Mouse (Mus musculus) MEL (cell line): Measurements from ENCODE around the gene Vwa8. TPM values are rescaled to one million over a fixed set of nuclear protein-coding genes. Genes with fewer than 3 reads are reported as not detected.

Source experiments
- DNase-seq: peaks from one replicate; pipeline ENCODE4 v3.0.0; 2011; ENCODE audit warnings: low read depth, low spot score
- H3K27ac ChIP-seq: 2 replicates; pipeline ENCODE4 v1.5.1; 2012; ENCODE audit warnings: low read depth, mild to moderate bottlenecking, control low read depth, low read length, moderate library complexity; ENCODE audit not compliant: control insufficient read depth
- H3K27me3 ChIP-seq, 2 experiments: fragments of 150-350 bp in 1 of 2; sonication (generic) in 1 of 2; 2 replicates each; pipeline ENCODE4 v1.6.1; 2012; ENCODE audit warnings: low read length in 2 of 2, mild to moderate bottlenecking in 2 of 2, improper control_type of control experiment in 1 of 2, moderate library complexity in 1 of 2; ENCODE audit not compliant: insufficient read depth in 2 of 2, control insufficient read depth in 1 of 2
- H3K36me3 ChIP-seq, 2 experiments: 2 replicates each; pipeline ENCODE4 v1.6.1; 2012 to 2014; ENCODE audit warnings: low read length in 2 of 2, improper control_type of control experiment in 1 of 2, inconsistent platforms in 1 of 2, mild to moderate bottlenecking in 1 of 2; ENCODE audit not compliant: insufficient read depth in 2 of 2, control insufficient read depth in 1 of 2
- H3K4me1 ChIP-seq, 2 experiments: fragments of 150-350 bp in 1 of 2; sonication (generic) in 1 of 2; 2 replicates each; pipeline ENCODE4 v1.6.1; 2012; ENCODE audit warnings: low read length in 2 of 2, improper control_type of control experiment in 1 of 2, mild to moderate bottlenecking in 1 of 2; ENCODE audit not compliant: insufficient read depth in 2 of 2, control insufficient read depth in 1 of 2
- H3K4me3 ChIP-seq, 2 experiments: fragments of 150-350 bp in 1 of 2; sonication (generic) in 1 of 2; 2 replicates each; pipeline ENCODE4 v1.5.1; 2012; ENCODE audit warnings: low read depth in 2 of 2, low read length in 2 of 2, mild to moderate bottlenecking in 2 of 2, moderate library complexity in 2 of 2, control low read depth in 1 of 2, improper control_type of control experiment in 1 of 2; ENCODE audit not compliant: control insufficient read depth in 1 of 2, insufficient read depth in 1 of 2
- H3K79me2 ChIP-seq: 2 replicates; pipeline ENCODE4 v1.6.1; 2012; ENCODE audit warnings: mild to moderate bottlenecking, low read length, moderate library complexity; ENCODE audit not compliant: control insufficient read depth, poor library complexity, insufficient read depth
- H3K9ac ChIP-seq: 2 replicates; pipeline ENCODE4 v1.6.1; 2012; ENCODE audit warnings: low read depth, mild to moderate bottlenecking, control low read depth, low read length, moderate library complexity; ENCODE audit not compliant: control insufficient read depth, poor library complexity, severe bottlenecking
- H3K9me3 ChIP-seq: fragments of 150-350 bp; sonication (generic); replicated peaks from 2 replicates; pipeline ENCODE4 v1.6.1; 2012; ENCODE audit warnings: mild to moderate bottlenecking, low read length, improper control_type of control experiment, moderate library complexity; ENCODE audit not compliant: insufficient read depth
- BHLHE40 ChIP-seq: IDR thresholded peaks from 2 replicates; pipeline ENCODE4 v1.6.1; 2012; ENCODE audit warnings: low read depth, mild to moderate bottlenecking, inconsistent platforms, low read length, improper control_type of control experiment, borderline replicate concordance
- E2F4 ChIP-seq: IDR thresholded peaks from 2 replicates; pipeline ENCODE4 v1.6.1; 2011; ENCODE audit warnings: low read depth, low read length, improper control_type of control experiment, borderline replicate concordance
- ELF1 ChIP-seq: IDR thresholded peaks from 2 replicates; pipeline ENCODE4 v1.6.1; 2014; ENCODE audit warnings: low read depth, mild to moderate bottlenecking, inconsistent platforms, low read length, improper control_type of control experiment, moderate library complexity
- ETS1 ChIP-seq: IDR thresholded peaks from 2 replicates; pipeline ENCODE4 v1.6.1; 2012; ENCODE audit warnings: low read depth, mild to moderate bottlenecking, inconsistent platforms, low read length, improper control_type of control experiment, moderate library complexity
- GABPA ChIP-seq: IDR thresholded peaks from 2 replicates; pipeline ENCODE4 v1.6.1; 2012; ENCODE audit warnings: low read depth, mild to moderate bottlenecking, inconsistent platforms, low read length, improper control_type of control experiment, moderate library complexity
- GATA1 ChIP-seq: IDR thresholded peaks from 2 replicates; pipeline ENCODE4 v1.6.1; 2011; ENCODE audit warnings: low read depth, low read length, improper control_type of control experiment
- HCFC1 ChIP-seq: IDR thresholded peaks from 2 replicates; pipeline ENCODE4 v1.6.1; 2012; ENCODE audit warnings: low read depth, mild to moderate bottlenecking, inconsistent platforms, low read length, improper control_type of control experiment, moderate library complexity
- JUND ChIP-seq: IDR thresholded peaks from 2 replicates; pipeline ENCODE4 v1.6.1; 2011; ENCODE audit warnings: low read depth, mild to moderate bottlenecking, improper control_type of control experiment, low read length
- KAT2A ChIP-seq: conservative IDR thresholded peaks from 2 replicates; pipeline ENCODE4 v1.6.1; 2012; ENCODE audit warnings: low read depth, low read length, improper control_type of control experiment, inconsistent platforms
- MAFK ChIP-seq: IDR thresholded peaks from 2 replicates; pipeline ENCODE4 v1.6.1; 2011; ENCODE audit warnings: low read depth, mild to moderate bottlenecking, low read length, improper control_type of control experiment, borderline replicate concordance
- MXI1 ChIP-seq: IDR thresholded peaks from 2 replicates; pipeline ENCODE4 v1.6.1; 2011; ENCODE audit warnings: mild to moderate bottlenecking, low read depth, low read length, improper control_type of control experiment
- POLR2A ChIP-seq, 2 experiments: IDR thresholded peaks; 2 replicates each; pipeline ENCODE4 v1.6.1; 2011 to 2012; ENCODE audit warnings: low read length in 2 of 2, mild to moderate bottlenecking in 2 of 2, control low read depth in 1 of 2, improper control_type of control experiment in 1 of 2, low read depth in 1 of 2, moderate library complexity in 1 of 2; ENCODE audit not compliant: control insufficient read depth in 1 of 2, insufficient read depth in 1 of 2, poor library complexity in 1 of 2
- RCOR1 ChIP-seq: IDR thresholded peaks from 2 replicates; pipeline ENCODE4 v1.6.1; 2012; ENCODE audit warnings: low read depth, mild to moderate bottlenecking, inconsistent platforms, low read length, improper control_type of control experiment
- TAL1 ChIP-seq: IDR thresholded peaks from 2 replicates; pipeline ENCODE4 v1.6.1; 2012; ENCODE audit warnings: mild to moderate bottlenecking, inconsistent platforms, low read length, moderate library complexity, mixed read lengths
- UBTF ChIP-seq: IDR thresholded peaks from 2 replicates; pipeline ENCODE4 v1.6.1; 2012; ENCODE audit warnings: low read depth, mild to moderate bottlenecking, inconsistent platforms, low read length, improper control_type of control experiment, moderate library complexity, borderline replicate concordance; ENCODE audit not compliant: insufficient read depth
- USF1 ChIP-seq: IDR thresholded peaks from 2 replicates; pipeline ENCODE4 v1.6.1; 2014; ENCODE audit warnings: low read depth, mild to moderate bottlenecking, inconsistent platforms, low read length, improper control_type of control experiment, moderate library complexity
- USF2 ChIP-seq, 2 experiments: IDR thresholded peaks; 2 replicates each; pipeline ENCODE4 v1.6.1; 2011 to 2012; ENCODE audit warnings: improper control_type of control experiment in 2 of 2, low read length in 2 of 2, borderline replicate concordance in 1 of 2, inconsistent platforms in 1 of 2, low read depth in 1 of 2, mild to moderate bottlenecking in 1 of 2; ENCODE audit not compliant: insufficient read depth in 1 of 2
- ZC3H11A ChIP-seq: IDR thresholded peaks from 2 replicates; pipeline ENCODE4 v1.6.1; 2012; ENCODE audit warnings: low read depth, mild to moderate bottlenecking, inconsistent platforms, low read length, improper control_type of control experiment
- ZKSCAN1 ChIP-seq: IDR thresholded peaks from 2 replicates; pipeline ENCODE4 v1.6.1; 2012; ENCODE audit warnings: low read depth, mild to moderate bottlenecking, inconsistent platforms, low read length, improper control_type of control experiment, moderate library complexity
- polyA plus RNA-seq, 2 experiments: library from polyadenylated mRNA; stranded (reverse) in 1 of 2; unstranded in 1 of 2; fragments of >175 nt in 1 of 2; fragments of >200 nt in 1 of 2; gene quantifications; 2 replicates each; pipeline versions ENCODE4 v1.2.1 to v1.2.4; 2012; ENCODE audit warnings: low replicate concordance in 2 of 2, low read depth in 1 of 2; ENCODE audit not compliant: insufficient read length in 2 of 2, insufficient read depth in 1 of 2, missing spikeins in 1 of 2
- total RNA-seq: library from RNA; depleted of rRNA; stranded (reverse); fragments of 300-350 nt; gene quantifications from 2 replicates; pipeline ENCODE4 v1.2.3, GENCODE M21; 2012

Gene Vwa8
- total and polyA plus RNA-seq, 3 experiments, result 12.4 to 19.6 TPM; not detected in 1

GRCm38 (mm10) chr14:79241656-79242385 lies 393.0 kb downstream of the Vwa8 start:
- no peak overlapping the region for H3K9ac ChIP-seq
- no peaks in the 10 kb centered on the region for H3K36me3 ChIP-seq
- TF ChIP-seq USF1, result no peak
- TF ChIP-seq MXI1, result no peak
- TF ChIP-seq JUND, result no peak
- H3K4me1 ChIP-seq, result no peaks in the 10 kb centered on the region
- DNase-seq, result no peak
- H3K27ac ChIP-seq, result no peak overlapping the region
- no peaks in the 10 kb centered on the region for H3K79me2 ChIP-seq
- no peaks in the 10 kb centered on the region for H3K9me3 ChIP-seq
- H3K4me3 ChIP-seq, result no peak overlapping the region
- no peaks in the 10 kb centered on the region; a peak in 1 of 4 replicates for H3K27me3 ChIP-seq

- Histone ChIP-seq H3K27me3 (no peaks in the 10 kb centered on the region; a peak in 1 of 4 replicates), H3K36me3 (no peaks in the 10 kb centered on the region), H3K9me3 (no peaks in the 10 kb centered on the region), H3K9ac (no peak overlapping the region), H3K27ac (no peak overlapping the region), H3K79me2 (no peaks in the 10 kb centered on the region)
- no peak for DNase-seq
- no peak for TF ChIP-seq ETS1
- TF ChIP-seq KAT2A, result no peak
- TF ChIP-seq ZKSCAN1, result no peak
- no peak for TF ChIP-seq GABPA
- no peak for TF ChIP-seq RCOR1
- no peak for TF ChIP-seq GATA1
- no peak for TF ChIP-seq MAFK
- TF ChIP-seq ZC3H11A, result no peak
- TF ChIP-seq USF2 (IDR thresholded peaks at IDR 0.05; ENCODE audit: borderline replicate concordance in 1 of 2, insufficient read depth in 1 of 2, low read depth in 1 of 2, low read length in 2 of 2), result no peak
- TF ChIP-seq UBTF, result no peak
- TF ChIP-seq BHLHE40, result no peak
- TF ChIP-seq TAL1, result no peak
- no peak for TF ChIP-seq E2F4
- no peak for TF ChIP-seq ELF1
- no peak for TF ChIP-seq HCFC1
- no peak for TF ChIP-seq POLR2A (IDR thresholded peaks at IDR 0.05; ENCODE audit: control insufficient read depth in 1 of 2, insufficient read depth in 1 of 2, low read depth in 1 of 2, low read length in 2 of 2, poor library complexity in 1 of 2)
- no peak for TF ChIP-seq JUND
- TF ChIP-seq, all 39 proteins: peak for 0
- Histone ChIP-seq H3K4me1 (no peaks in the 10 kb centered on the region), H3K4me3 (no peak overlapping the region)
Observed at GRCm38 (mm10) chr14:79242386-79242720, 393.5 kb downstream of the Vwa8 start.
